Mouse (Mus musculus): ENCODE results near the gene Ttf1.

DNA sequence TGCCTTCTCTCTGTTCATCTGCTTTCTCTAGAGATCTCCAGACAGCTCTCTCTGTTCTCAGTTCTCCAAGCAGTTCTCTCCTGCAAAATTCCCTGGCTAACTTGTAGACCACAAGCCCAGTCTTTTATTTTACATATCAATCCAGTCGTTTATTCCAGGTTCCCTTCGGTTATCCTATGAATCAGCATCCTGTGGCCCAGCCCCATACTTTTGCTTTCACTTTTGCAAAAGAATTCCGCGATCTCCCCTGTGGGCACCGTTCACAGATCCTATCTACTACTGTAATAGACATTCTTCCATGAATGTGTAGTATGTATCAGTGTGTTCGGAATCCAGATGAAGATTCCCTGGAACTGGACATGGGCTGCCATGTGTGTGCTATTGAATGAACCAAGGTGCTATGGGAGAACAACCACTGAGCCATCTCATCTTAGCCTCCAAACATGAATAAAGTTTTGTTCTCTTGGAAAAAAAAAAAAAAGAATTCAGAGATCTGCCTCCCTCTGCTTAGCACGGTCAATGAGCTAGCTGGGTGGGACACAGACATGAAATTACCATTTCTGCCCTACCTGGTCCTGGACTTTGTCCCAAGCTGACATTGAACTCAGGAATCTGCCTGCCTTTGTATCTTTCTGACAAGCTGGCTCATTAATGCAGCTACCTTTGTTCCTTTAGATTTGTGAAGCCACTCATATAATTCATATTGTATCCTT, 40.9 kb downstream of the Ttf1 start:
- TF ChIP-seq CTCF (IDR thresholded peaks at IDR 0.05; ENCODE audit: low read depth): no peak
- no peak for TF ChIP-seq EP300 (IDR thresholded peaks at IDR 0.05; ENCODE audit: low read depth)

Measured in heart, postnatal 0 days (tissue).